Mouse (Mus musculus) lung, adult 2 months (tissue): ENCODE measurements around the gene Esp6. TPM values are rescaled to one million over a fixed set of nuclear protein-coding genes. Genes with fewer than 3 reads are reported as not detected.
"Not testable (repeated sequence)": the region's sequence is repeated elsewhere in the genome, so short reads cannot be mapped to it uniquely, and the experiment has no call there.

Experiments
- DNase-seq: peaks from one replicate; pipeline ENCODE4 v3.0.0; 2022
- H3K4me1 ChIP-seq: fragments of 200-500 bp; 2 replicates; pipeline ENCODE4 v1.6.1; 2011; ENCODE audit warnings: low read length; ENCODE audit not compliant: control insufficient read depth, insufficient read depth
- H3K4me3 ChIP-seq: fragments of 200-500 bp; replicated peaks from 2 replicates; pipeline ENCODE3; 2011; ENCODE audit warnings: low read depth, mild to moderate bottlenecking, control low read depth, low read length; ENCODE audit errors: extremely low read depth
- CTCF ChIP-seq: fragments of 200-500 bp; IDR thresholded peaks from 2 replicates; pipeline ENCODE4 v1.5.1; 2011; ENCODE audit warnings: mild to moderate bottlenecking, low read length, control low read depth; ENCODE audit not compliant: insufficient read depth
- POLR2A ChIP-seq: fragments of 200-500 bp; IDR thresholded peaks from 2 replicates; pipeline ENCODE4 v1.6.1; 2011; ENCODE audit warnings: low read depth, mild to moderate bottlenecking, control low read depth, low read length, borderline replicate concordance; ENCODE audit errors: extremely low read depth
- WGBS: fragments of 180-500 bp; shearing (Covaris S2); methylation state at CpG from one replicate; pipeline ENCODE4 v1.1.7; 2018; 5-methylcytosine and 5-hydroxymethylcytosine counted together
- polyA plus RNA-seq: library from polyadenylated mRNA; depleted of rRNA; stranded (reverse); fragments of >200 nt; gene quantifications from 2 replicates; pipeline ENCODE4 v1.2.3, GENCODE M21; 2012; rRNA removed

Esp6 gene
- polyA plus RNA-seq: not detected in 2 replicates

DNA sequence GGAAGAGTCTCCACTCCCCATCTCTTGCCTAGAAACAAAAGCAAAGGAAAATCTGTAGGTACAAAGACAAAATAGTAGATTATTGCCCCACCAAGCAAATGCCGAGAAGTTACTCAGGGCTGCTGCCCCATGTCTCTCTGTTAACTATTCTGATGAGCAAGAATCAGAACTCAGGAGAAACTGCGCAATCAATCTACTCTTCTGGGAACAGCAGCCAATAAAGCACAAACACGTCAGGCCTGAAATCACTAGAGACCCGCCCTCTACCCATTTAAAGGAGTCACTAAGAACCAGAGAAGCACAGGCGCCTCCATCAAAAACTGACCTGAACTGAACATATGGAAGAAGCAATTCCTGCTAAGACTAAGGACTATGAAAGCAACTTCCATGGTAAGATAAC lies at the start of gene Esp6:
Gene Esp6 (plus strand): TSS at position 301 of the 400 bp plus-strand sequence.
- H3K4me3 ChIP-seq: no peak within 1 kb of the TSS
- WGBS: 75% methylated on average over 5 of the region's 5 CpGs
- DNase-seq: no peak
- no peak for TF ChIP-seq CTCF
- no peak for TF ChIP-seq POLR2A
- H3K4me1 ChIP-seq: no peaks in the 10 kb centered on the region

- no peak for DNase-seq
- no peak for TF ChIP-seq CTCF
- no peak for TF ChIP-seq POLR2A
- Histone ChIP-seq H3K4me3 (no peak within 1 kb of the TSS), H3K4me1 (no peaks in the 10 kb centered on the region)
- WGBS: 49% methylated on average over 3 of the region's 3 CpGs
Observed at GRCm38 (mm10) chr17:40519818-40520217, 41.5 kb upstream of the Esp6 start, which contains the start of gene Esp8. Esp8 (plus strand) TSS chr17:40520022.

DNA sequence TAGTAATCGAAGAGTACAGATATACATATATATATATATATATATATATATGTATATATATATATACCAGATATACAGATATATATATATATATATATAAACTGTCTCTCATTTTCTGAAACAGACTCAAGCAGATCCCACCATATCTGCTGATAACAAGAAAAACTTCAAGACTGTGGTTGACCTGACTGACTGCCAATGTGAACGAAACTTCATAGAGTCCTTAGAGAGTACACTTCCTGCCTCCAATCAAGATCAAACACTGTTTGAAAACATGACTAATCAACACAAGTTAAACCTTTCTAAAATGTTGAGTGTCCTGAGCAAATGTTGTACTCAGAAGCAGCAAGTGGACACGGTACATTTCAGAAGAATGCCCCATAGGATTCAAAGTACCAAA lies 31.5 kb upstream of the Esp6 start:
- DNase-seq: no peak
- Histone ChIP-seq H3K4me1 (no peaks in the 10 kb centered on the region), H3K4me3 (no peak overlapping the region)
- 55% methylated on average over 3 of the region's 3 CpGs for WGBS
- TF ChIP-seq POLR2A (no peak), CTCF (no peak)

DNA sequence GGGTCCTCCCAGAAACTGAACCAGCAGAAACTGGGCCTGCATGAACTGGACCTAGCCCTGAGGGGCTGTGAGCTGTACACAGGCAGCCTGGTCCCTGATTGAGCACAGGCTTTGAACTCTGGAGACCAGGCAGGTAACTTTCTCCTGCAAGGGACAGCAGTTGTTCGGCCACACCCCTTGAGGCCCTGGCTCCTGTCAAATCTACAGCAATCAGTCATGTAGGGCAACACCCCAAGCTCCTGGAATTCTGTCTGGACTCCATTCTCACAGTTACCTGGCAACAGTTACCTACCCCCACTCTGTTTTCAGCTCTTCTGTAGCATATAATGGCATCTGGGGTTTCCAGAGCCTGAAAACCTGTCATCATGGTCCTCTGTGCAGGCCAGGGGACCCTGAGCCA lies 30.2 kb upstream of the Esp6 start:
- TF ChIP-seq POLR2A: no peak
- no peak for TF ChIP-seq CTCF
- WGBS: 77% methylated on average over 1 of the region's 1 CpGs
- Histone ChIP-seq H3K4me1 (no peaks in the 10 kb centered on the region), H3K4me3 (no peak overlapping the region)
- no peak for DNase-seq

DNA sequence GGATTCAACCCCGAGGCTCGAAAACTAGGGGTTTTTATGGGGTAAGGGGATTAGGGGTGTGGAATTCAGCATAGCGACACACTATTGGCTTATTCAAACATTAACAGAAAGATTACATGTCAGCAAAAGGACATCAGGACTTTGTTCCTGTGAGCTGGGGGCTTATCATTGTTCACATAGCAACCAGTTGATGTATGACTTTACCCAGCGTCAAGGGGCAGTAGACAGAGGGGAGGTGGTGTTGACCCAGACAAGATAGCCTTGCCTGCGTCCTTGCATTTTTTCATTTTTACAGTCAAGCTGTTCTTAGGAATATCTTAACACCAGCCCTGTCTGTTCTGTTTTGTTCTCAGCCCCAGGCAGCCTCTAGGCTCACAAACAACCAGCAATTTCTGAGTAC lies 14.3 kb upstream of the Esp6 start:
- not testable (repeated sequence) for H3K4me3 ChIP-seq, H3K4me1 ChIP-seq, DNase-seq
- WGBS: 26% methylated on average over 5 of the region's 5 CpGs

DNA sequence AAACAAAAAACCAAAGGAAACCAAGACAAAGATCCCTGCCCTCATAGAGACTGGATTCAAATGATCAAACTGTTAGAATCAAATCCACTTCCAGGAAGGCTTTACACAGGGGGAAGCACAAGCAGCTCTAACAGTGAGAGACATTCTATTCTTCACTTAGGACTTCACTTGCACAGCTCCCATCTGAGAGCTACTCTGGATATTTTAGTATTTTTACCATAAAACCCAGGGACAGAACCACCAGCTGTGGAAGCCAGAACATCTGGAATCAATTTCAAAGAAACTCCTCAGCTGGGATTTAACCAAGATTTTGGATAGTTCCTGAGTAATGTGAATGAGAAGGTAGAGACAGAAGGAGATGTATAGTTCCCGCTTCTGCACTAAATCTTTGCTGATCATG lies 7.8 kb upstream of the Esp6 start:
- no peak for DNase-seq

DNA sequence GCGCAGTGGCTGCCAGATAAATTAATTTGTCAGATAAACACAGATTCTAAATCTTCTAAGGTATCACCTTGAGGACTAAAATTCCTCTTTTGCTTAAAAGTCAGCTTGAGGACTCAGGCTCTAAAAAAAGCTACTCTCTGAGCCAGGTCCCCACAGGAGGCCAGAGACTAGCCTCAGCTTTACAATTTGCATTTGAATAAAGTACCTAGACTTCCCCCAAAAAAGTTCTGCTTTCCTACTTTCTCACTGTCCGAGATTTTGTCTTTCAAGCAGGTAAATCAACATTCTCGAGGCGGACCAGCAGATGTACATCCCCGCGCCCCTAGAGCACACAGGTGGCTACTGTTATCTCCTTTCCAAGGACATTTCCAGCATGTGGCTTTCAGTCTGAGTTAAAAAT lies 22.6 kb downstream of the Esp6 start:
- DNase-seq, H3K4me3 ChIP-seq, H3K4me1 ChIP-seq: not testable (repeated sequence)
- 52% methylated on average over 6 of the region's 6 CpGs for WGBS

More for the DNA sequence above, 7.8 kb upstream of the Esp6 start:
- 72% methylated on average over 1 of the region's 1 CpGs for WGBS
- Histone ChIP-seq H3K4me1 (no peaks in the 10 kb centered on the region), H3K4me3 (no peak overlapping the region)
- TF ChIP-seq CTCF (no peak), POLR2A (no peak)

DNA sequence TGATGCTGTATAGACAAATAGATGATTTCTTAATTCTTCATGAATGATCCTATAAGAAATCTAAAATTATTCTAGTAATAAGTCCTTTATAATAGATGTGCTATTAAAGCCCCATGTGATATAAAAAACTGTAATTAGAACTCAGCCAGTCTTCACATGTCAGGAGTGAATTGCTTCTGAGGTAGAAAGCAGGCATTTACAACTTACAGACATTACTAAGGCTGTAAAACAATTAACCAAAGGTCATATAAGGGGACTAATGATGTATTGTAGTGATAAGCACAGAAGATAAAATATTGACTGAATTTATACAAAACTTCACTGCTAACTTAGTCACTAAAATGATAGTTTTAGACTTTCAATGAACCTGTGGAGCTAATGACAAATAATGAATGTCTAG lies 30.0 kb downstream of the Esp6 start:
- Histone ChIP-seq H3K4me3 (no peak overlapping the region), H3K4me1 (no peaks in the 10 kb centered on the region)
- no peak for DNase-seq
- TF ChIP-seq POLR2A: no peak

GRCm38 (mm10) chr17:40598294-40598693 lies 37.0 kb downstream of the Esp6 start, which contains the start of gene Esp4:
Esp4 (plus strand) TSS chr17:40598594.
- TF ChIP-seq POLR2A (no peak), CTCF (no peak)
- DNase-seq: no peak
- no peak within 1 kb of the TSS for H3K4me3 ChIP-seq
- no peaks in the 10 kb centered on the region for H3K4me1 ChIP-seq

Other genes starting within 250 kb of the Esp6 start
- gene Crisp1, start 242.3 kb upstream of the Esp6 start, polyA plus RNA-seq: 3.9 TPM in 1 of 2 replicates, not detected in the other
- gene Esp8, start 41.5 kb upstream of the Esp6 start, polyA plus RNA-seq: not detected in 2 replicates
- not detected in 2 replicates for gene Esp4, start 37.1 kb downstream of the Esp6 start, polyA plus RNA-seq
- not detected in 2 replicates for gene Esp3, start 70.6 kb downstream of the Esp6 start, polyA plus RNA-seq
- not detected in 2 replicates for gene Esp1, start 165.6 kb downstream of the Esp6 start, polyA plus RNA-seq
- gene Crisp2, start 245.5 kb downstream of the Esp6 start, polyA plus RNA-seq: not detected in 2 replicates
- gene Rhag, start 249.6 kb downstream of the Esp6 start, polyA plus RNA-seq: not detected in 2 replicates